Mouse (Mus musculus) right cerebral cortex, postnatal 14 days (tissue): ENCODE measurements around the gene 4933436I01Rik.

ENCODE experiments used
- DNase-seq: peaks from one replicate; pipeline ENCODE4 v3.0.0; 2022

Gene 4933436I01Rik

GRCm38 (mm10) chrX:67921350-67921749 lies at the start of gene 4933436I01Rik:
Gene 4933436I01Rik, minus strand, starts transcription at chrX:67921450.
- DNase-seq, result no peak

GRCm38 (mm10) chrX:67924769-67925470 lies 3.7 kb upstream of the 4933436I01Rik start:
- no peak for DNase-seq

- DNase-seq, result no peak
These were observed 37.8 kb downstream of the 4933436I01Rik start for GRCm38 (mm10) chrX:67883406-67883805.
